9 mouse cellular contexts compared by ENCODE assay signal in the genomic region with DNA sequence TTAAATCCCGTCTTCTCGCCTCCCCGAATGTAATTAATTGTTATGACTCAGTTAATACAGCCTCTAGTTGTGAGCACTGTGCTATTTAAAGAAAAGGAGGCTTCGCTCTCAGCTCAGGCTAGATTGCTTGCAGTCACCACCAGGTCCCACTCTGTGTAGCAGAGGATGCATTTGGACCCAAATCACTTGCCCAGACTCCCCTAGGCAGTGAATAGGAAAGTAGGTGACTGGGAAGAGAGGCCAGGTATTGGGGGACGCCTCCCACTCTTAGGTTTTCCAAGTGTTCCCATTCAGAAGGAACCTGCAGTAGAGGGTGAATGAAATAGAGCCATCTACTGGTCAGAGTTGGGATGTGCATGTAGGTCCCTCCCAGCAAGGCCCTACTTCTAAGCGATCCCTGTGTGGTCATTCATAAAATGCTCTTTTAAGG.
DNase-seq lines count a peak whose midpoint lies in the region; ATAC-seq and TF ChIP-seq lines count a peak whose summit lies in the region.
"Had no signal": no experiment of that assay in that cellular context is flagged by ENCODE, and none has a peak within 500 bp of the region (broad histone marks: within the 10 kb centered on the region; RNA-seq: fewer than 3 reads in every experiment).

No protein-coding gene starts in this region.

- no peak overlapping the region for H3K9ac ChIP-seq in kidney, embryonic 14.5 days (ENCODE audit: low read depth, low read length)
- no peak overlapping the region for H3K9ac ChIP-seq in limb, embryonic 14.5 days (ENCODE audit: low read depth, low read length, severe bottlenecking)
- no peak overlapping the region for H3K9ac ChIP-seq in neural tube, embryonic 14.5 days (replicated peaks; ENCODE audit: low read depth, low read length)
- H3K9ac ChIP-seq: heart, embryonic 15.5 days had no signal

- peaks cover 4% of the 10 kb centered on the region; the same call in 1 of the 2 replicates for H3K27me3 ChIP-seq in kidney, embryonic 14.5 days (ENCODE audit: control insufficient read depth, insufficient read depth, low read length)
- H3K27me3 ChIP-seq in limb, embryonic 14.5 days (ENCODE audit: control insufficient read depth, insufficient read depth, low read length), result 0 out of 2 replicates have a peak, but pooled peaks cover 11% of the 10 kb centered on the region
- H3K27me3 ChIP-seq in neural tube, embryonic 14.5 days (ENCODE audit: control insufficient read depth, insufficient read depth, low read length), result no peaks in the 10 kb centered on the region

- no peaks in the 10 kb centered on the region for H3K9me3 ChIP-seq in kidney, embryonic 14.5 days (ENCODE audit: control insufficient read depth, low read length)
- H3K9me3 ChIP-seq in limb, embryonic 14.5 days (ENCODE audit: control insufficient read depth, low read length), result no peaks in the 10 kb centered on the region
- no peaks in the 10 kb centered on the region for H3K9me3 ChIP-seq in neural tube, embryonic 14.5 days (ENCODE audit: control insufficient read depth, low read length)
- H3K9me3 ChIP-seq: heart, embryonic 15.5 days had no signal

- TF ChIP-seq POLR2A in limb, embryonic 14.5 days (IDR thresholded peaks at IDR 0.05; ENCODE audit: borderline replicate concordance, extremely low read depth, insufficient read depth, insufficient read length), result no peak

- WGBS in kidney, embryonic 14.5 days, result 34% methylated on average over 6 of the region's 6 CpGs
- 32% methylated on average over 6 of the region's 6 CpGs for WGBS in limb, embryonic 14.5 days
- WGBS in neural tube, embryonic 14.5 days, result 16% methylated on average over 6 of the region's 6 CpGs

- no peak overlapping the region for H3K4me2 ChIP-seq in kidney, embryonic 14.5 days (replicated peaks; ENCODE audit: low read depth, low read length)
- H3K4me2 ChIP-seq in limb, embryonic 14.5 days (replicated peaks; ENCODE audit: low read depth, low read length, severe bottlenecking), result no peak overlapping the region
- no peak overlapping the region for H3K4me2 ChIP-seq in neural tube, embryonic 14.5 days (ENCODE audit: low read depth, low read length)
- H3K4me2 ChIP-seq: heart, embryonic 15.5 days had no signal

- no peak overlapping the region for H3K27ac ChIP-seq in kidney, embryonic 14.5 days (ENCODE audit: low read depth, low read length)
- H3K27ac ChIP-seq in limb, embryonic 14.5 days (replicated peaks; ENCODE audit: low read depth, low read length), result no peak overlapping the region
- H3K27ac ChIP-seq in neural tube, embryonic 14.5 days (ENCODE audit: low read depth, low read length), result no peak overlapping the region
- H3K27ac ChIP-seq: heart, embryonic 15.5 days had no signal

- H3K4me1 ChIP-seq in kidney, embryonic 14.5 days (ENCODE audit: control insufficient read depth, insufficient read depth, low read length), result no peaks in the 10 kb centered on the region
- H3K4me1 ChIP-seq in limb, embryonic 14.5 days (ENCODE audit: control insufficient read depth, insufficient read depth, low read length), result 0 out of 2 replicates have a peak, but pooled peaks cover 6% of the 10 kb centered on the region
- peaks cover 12% of the 10 kb centered on the region; the same call in 1 of the 2 replicates for H3K4me1 ChIP-seq in neural tube, embryonic 14.5 days (ENCODE audit: control insufficient read depth, insufficient read depth, low read length)

- DNase-seq in urinary bladder, postnatal 25 days (ENCODE audit: low spot score), result peak; percentile 41
- no peak for DNase-seq in urinary bladder, postnatal 4 days (ENCODE audit: low spot score in 2 of 2)
- DNase-seq in cerebellum, adult 9-11 months, result peak; percentile 73
- peak; percentile 71 to 84 for DNase-seq in frontal cortex, postnatal 36 days (ENCODE audit: low spot score in 2 of 2)
- DNase-seq in limb, embryonic 14.5 days (ENCODE audit: low spot score), result peak; percentile 73

- H3K4me3 ChIP-seq in kidney, embryonic 14.5 days (ENCODE audit: low read length), result no peak overlapping the region
- H3K4me3 ChIP-seq in limb, embryonic 14.5 days (replicated peaks; ENCODE audit: low read length), result no peak overlapping the region
- no peak overlapping the region for H3K4me3 ChIP-seq in neural tube, embryonic 14.5 days (ENCODE audit: low read depth, low read length)
- H3K4me3 ChIP-seq: heart, embryonic 15.5 days had no signal

- ATAC-seq in kidney, embryonic 14.5 days (ENCODE audit: low FRiP score, low TSS enrichment), result peak; percentile 54; the same call in 1 of the 2 replicates
- ATAC-seq in limb, embryonic 14.5 days (ENCODE audit: low FRiP score, low read depth), result peak; percentile 49; the same call in 1 of the 2 replicates
- peak; percentile 59 for ATAC-seq in neural tube, embryonic 14.5 days (ENCODE audit: low read depth)
- ATAC-seq in erythroid progenitor cell, adult 5-6 weeks (replicated peaks; ENCODE audit: low FRiP score, poor library complexity, severe bottlenecking), result no peak

- no peaks in the 10 kb centered on the region for H3K36me3 ChIP-seq in kidney, embryonic 14.5 days (ENCODE audit: control insufficient read depth, insufficient read depth, low read length)
- no peaks in the 10 kb centered on the region for H3K36me3 ChIP-seq in limb, embryonic 14.5 days (ENCODE audit: control insufficient read depth, insufficient read depth, low read length)
- H3K36me3 ChIP-seq in neural tube, embryonic 14.5 days (ENCODE audit: control insufficient read depth, insufficient read depth, low read length), result no peaks in the 10 kb centered on the region
- H3K36me3 ChIP-seq: heart, embryonic 15.5 days had no signal

Comparison
In these comparisons a context has a peak if more than half of its experiments do, and no peak if none do; other contexts are left out.
1. DNase-seq: peak in urinary bladder, postnatal 25 days (single experiment), cerebellum, adult 9-11 months (single experiment), frontal cortex, postnatal 36 days (2 of 2) and limb, embryonic 14.5 days (single experiment); none in urinary bladder, postnatal 4 days (0 of 2).